In genomic region chr5:130272344-130272743, GRCm38 (mm10) we compare ENCODE assay signal across 14 mouse cellular contexts. TPM values are rescaled to one million over a fixed set of nuclear protein-coding genes. Genes with fewer than 3 reads are reported as not detected.
A peak's percentile ranks its signal among the peaks of the same experiment; 100 is the strongest.
DNase-seq lines count a peak whose midpoint lies in the region; ATAC-seq and TF ChIP-seq lines count a peak whose summit lies in the region.
"Had no signal": no experiment of that assay in that cellular context is flagged by ENCODE, and none has a peak within 500 bp of the region (broad histone marks: within the 10 kb centered on the region; RNA-seq: fewer than 3 reads in every experiment).

No protein-coding gene starts in this region.

- no peak overlapping the region for H3K27ac ChIP-seq in gastrocnemius, adult 2 months
- no peak overlapping the region for H3K27ac ChIP-seq in liver, postnatal 0 days (ENCODE audit: low read depth)
- no peak overlapping the region for H3K27ac ChIP-seq in ES-Bruce4 (ENCODE audit: insufficient read depth, low read length)
- H3K27ac ChIP-seq: hindbrain, embryonic 12.5 days; limb, embryonic 15.5 days; midbrain, embryonic 10.5 days had no signal

- H3K4me3 ChIP-seq in gastrocnemius, adult 2 months: no peak overlapping the region
- H3K4me3 ChIP-seq in liver, postnatal 0 days (ENCODE audit: low read depth, low read length): no peak overlapping the region
- H3K4me3 ChIP-seq in ES-Bruce4 (ENCODE audit: low read depth, low read length): no peak overlapping the region
- H3K4me3 ChIP-seq: hindbrain, embryonic 12.5 days; limb, embryonic 15.5 days; midbrain, embryonic 10.5 days had no signal

- TF ChIP-seq CTCF in gastrocnemius, adult 2 months (IDR thresholded peaks at IDR 0.05): peak; percentile 41
- TF ChIP-seq CTCF in liver, postnatal 0 days (IDR thresholded peaks at IDR 0.05; ENCODE audit: low read depth): peak; percentile 50
- peak; percentile 65 for TF ChIP-seq CTCF in ES-Bruce4 (IDR thresholded peaks at IDR 0.05; ENCODE audit: low read depth, low read length)

- no peaks in the 10 kb centered on the region for H3K4me1 ChIP-seq in liver, postnatal 0 days (ENCODE audit: insufficient read depth)
- no peaks in the 10 kb centered on the region for H3K4me1 ChIP-seq in ES-Bruce4 (ENCODE audit: control insufficient read depth, insufficient read depth, low read length)
- H3K4me1 ChIP-seq: hindbrain, embryonic 12.5 days; limb, embryonic 15.5 days; midbrain, embryonic 10.5 days had no signal

- no peaks in the 10 kb centered on the region for H3K9me3 ChIP-seq in liver, postnatal 0 days (ENCODE audit: low read length)
- no peaks in the 10 kb centered on the region for H3K9me3 ChIP-seq in ES-Bruce4 (replicated peaks; ENCODE audit: control insufficient read depth, insufficient read depth, low read length, poor library complexity, severe bottlenecking)
- H3K9me3 ChIP-seq: hindbrain, embryonic 12.5 days; limb, embryonic 15.5 days; midbrain, embryonic 10.5 days had no signal

- no peak overlapping the region for H3K9ac ChIP-seq in liver, postnatal 0 days (replicated peaks)
- no peak overlapping the region for H3K9ac ChIP-seq in ES-Bruce4 (ENCODE audit: low read depth, poor library complexity, severe bottlenecking)
- H3K9ac ChIP-seq: hindbrain, embryonic 12.5 days; limb, embryonic 15.5 days had no signal

- TF ChIP-seq EP300 in liver, postnatal 0 days (IDR thresholded peaks at IDR 0.05; ENCODE audit: low read depth): no peak
- no peak for TF ChIP-seq EP300 in ES-Bruce4 (IDR thresholded peaks at IDR 0.05; ENCODE audit: insufficient read depth, low read depth, low read length)

- no peaks in the 10 kb centered on the region for H3K27me3 ChIP-seq in liver, postnatal 0 days (ENCODE audit: insufficient read depth, low read length)
- H3K27me3 ChIP-seq in ES-Bruce4 (ENCODE audit: control insufficient read depth, insufficient read depth, low read length, poor library complexity, severe bottlenecking): no peaks in the 10 kb centered on the region
- H3K27me3 ChIP-seq: hindbrain, embryonic 12.5 days; limb, embryonic 15.5 days had no signal

- 92% methylated on average over 1 of the region's 1 CpGs for WGBS in liver, postnatal 0 days (ENCODE audit: insufficient replicate concordance)

- H3K36me3 ChIP-seq in liver, postnatal 0 days (replicated peaks; ENCODE audit: insufficient read depth, low read length): peaks cover 46% of the 10 kb centered on the region
- H3K36me3 ChIP-seq in ES-Bruce4 (ENCODE audit: control insufficient read depth, insufficient read depth, low read length, poor library complexity, severe bottlenecking): peaks cover 25% of the 10 kb centered on the region

- no peak for ATAC-seq in liver, postnatal 0 days
- 0 out of 2 replicates have a peak, but pooled peaks have one; percentile 41 for ATAC-seq in granulocyte monocyte progenitor cell, adult 5-6 weeks (replicated peaks; ENCODE audit: poor library complexity, severe bottlenecking)

- intact Hi-C loops in gastrocnemius, adult 2 months (cut with DNase I): no loop called here
- intact Hi-C loops in heart, postnatal 14 days (cut with DNase I): loop anchor here (10.0 kb wide), 1 partner anchor 1162 kb away; no protein-coding TSS in a partner anchor

- no peak overlapping the region for H3K4me2 ChIP-seq in liver, postnatal 0 days (ENCODE audit: low read depth, low read length)
- H3K4me2 ChIP-seq: heart, embryonic 11.5 days; hindbrain, embryonic 12.5 days; limb, embryonic 15.5 days had no signal

- no peak for TF ChIP-seq POLR2A in ES-Bruce4 (IDR thresholded peaks at IDR 0.05; ENCODE audit: insufficient read depth, low read length)

- DNase-seq in gastrocnemius, adult 2 months: no peak
- DNase-seq in gastrocnemius, postnatal 25 days: no peak
- no peak for DNase-seq in liver, postnatal 0 days
- no peak for DNase-seq in liver
- DNase-seq in gastrocnemius, postnatal 4 days (ENCODE audit: low spot score in 2 of 2): no peak
- DNase-seq in heart, postnatal 14 days: no peak
- DNase-seq: cerebellum, postnatal 36 days; kidney, postnatal 25 days had no signal

RNA-seq across cellular contexts. Expression of gene Tyw1, which starts 16.9 kb away (rescaled TPM):
- 1 to 10 TPM; 9.5 TPM for total RNA-seq in gastrocnemius, adult 2 months (2021)
- 1 to 10 TPM; 8.7 to 8.8 TPM for total RNA-seq in gastrocnemius, postnatal 25 days (2021)
- polyA plus RNA-seq in liver, postnatal 0 days (2015; fragmentation: Nextera tagmentation; extraction: Ambion mirVana): 8.4 and 10.9 TPM in 2 replicates
- polyA plus RNA-seq in ES-Bruce4 (2011; ENCODE audit: insufficient read depth, insufficient read length, low read depth, missing spikeins): 27.7 and 27.8 TPM in 2 replicates
- 12.0 and 16.7 TPM in 2 replicates for total RNA-seq in granulocyte monocyte progenitor cell, adult 5-6 weeks (2014; fragmentation: Nextera tagmentation)
- 31.9 and 37.4 TPM in 2 replicates for total RNA-seq in granulocyte monocyte progenitor cell, adult 5-6 weeks (2017)
- total RNA-seq in gastrocnemius, postnatal 4 days (2021): 10 to 100 TPM; 13.1 to 14.6 TPM
- 1 to 10 TPM; 8.3 to 9.3 TPM for total RNA-seq in heart, postnatal 14 days (2021)

RNA-seq across cellular contexts. Expression of gene Sbds, which starts 17.0 kb away (rescaled TPM):
- total RNA-seq in gastrocnemius, adult 2 months (2021): 10 to 100 TPM; 27.5 to 34.5 TPM
- total RNA-seq in gastrocnemius, postnatal 25 days (2021): 10 to 100 TPM; 25.5 to 25.6 TPM
- polyA plus RNA-seq in liver, postnatal 0 days (2015; fragmentation: Nextera tagmentation; extraction: Ambion mirVana): 44.0 and 44.8 TPM in 2 replicates
- polyA plus RNA-seq in ES-Bruce4 (2011; ENCODE audit: insufficient read depth, insufficient read length, low read depth, missing spikeins): 66.8 and 68.5 TPM in 2 replicates
- total RNA-seq in granulocyte monocyte progenitor cell, adult 5-6 weeks (2014; fragmentation: Nextera tagmentation): 47.8 and 52.4 TPM in 2 replicates
- 61.0 and 101 TPM in 2 replicates for total RNA-seq in granulocyte monocyte progenitor cell, adult 5-6 weeks (2017)
- total RNA-seq in gastrocnemius, postnatal 4 days (2021): 10 to 100 TPM; 33.7 to 40.2 TPM
- 10 to 100 TPM; 39.9 to 45.4 TPM for total RNA-seq in heart, postnatal 14 days (2021)

RNA-seq across cellular contexts. Expression of gene Tmem248, which starts 55.5 kb away (rescaled TPM):
- 10 to 100 TPM; 42.9 to 46.7 TPM for total RNA-seq in gastrocnemius, adult 2 months (2021)
- 10 to 100 TPM; 36.0 to 40.1 TPM for total RNA-seq in gastrocnemius, postnatal 25 days (2021)
- polyA plus RNA-seq in liver, postnatal 0 days (2015; fragmentation: Nextera tagmentation; extraction: Ambion mirVana): 28.1 and 30.7 TPM in 2 replicates
- 60.2 and 63.9 TPM in 2 replicates for polyA plus RNA-seq in ES-Bruce4 (2011; ENCODE audit: insufficient read depth, insufficient read length, low read depth, missing spikeins)
- 64.5 and 70.1 TPM in 2 replicates for total RNA-seq in granulocyte monocyte progenitor cell, adult 5-6 weeks (2014; fragmentation: Nextera tagmentation)
- 71.8 and 85.0 TPM in 2 replicates for total RNA-seq in granulocyte monocyte progenitor cell, adult 5-6 weeks (2017)
- total RNA-seq in gastrocnemius, postnatal 4 days (2021): 10 to 100 TPM; 29.3 to 30.0 TPM
- 10 to 100 TPM; 31.7 to 33.0 TPM for total RNA-seq in heart, postnatal 14 days (2021)
